Mouse (Mus musculus): ENCODE measurements around the gene Tuba1b. TPM values are rescaled to one million over a fixed set of nuclear protein-coding genes. Genes with fewer than 3 reads are reported as not detected.
"Not testable (repeated sequence)": the region's sequence is repeated elsewhere in the genome, so short reads cannot be mapped to it uniquely, and the experiment has no call there.

The Tuba1b gene
- 1,062 and 1,121 TPM in 2 replicates for polyA plus RNA-seq (2015; fragmentation: Nextera tagmentation; extraction: Ambion mirVana)

DNA sequence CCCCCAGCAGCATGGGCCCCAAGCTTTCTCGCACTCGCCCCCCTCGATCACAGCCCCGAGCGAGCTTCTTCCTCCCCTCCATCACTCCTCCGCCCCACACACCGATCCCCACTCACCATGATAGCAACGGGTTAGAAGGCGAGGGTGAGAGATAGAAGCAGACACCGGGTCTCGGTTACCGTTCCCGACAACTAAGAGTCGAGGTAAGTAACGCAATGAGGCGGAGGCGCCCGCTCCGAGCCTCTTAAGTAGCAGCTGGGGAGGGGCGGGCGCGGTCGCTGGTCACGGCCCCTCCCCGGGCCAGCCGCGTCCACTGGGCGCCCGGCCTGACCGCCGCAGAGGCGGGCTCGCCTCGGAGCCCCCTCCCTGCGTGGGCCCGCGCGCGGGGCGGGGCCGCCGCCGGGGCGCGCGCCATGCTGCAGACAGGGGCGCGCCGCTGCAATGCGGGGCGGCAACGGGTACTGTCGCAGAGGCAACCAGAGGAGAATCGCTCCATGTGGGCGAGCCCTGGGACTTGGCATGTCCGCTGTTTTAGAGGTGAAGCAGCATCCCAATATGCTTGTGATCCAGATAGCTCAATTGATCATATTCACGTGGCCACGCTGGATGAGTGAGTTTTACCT is at the start of gene Tuba1b:
Gene Tuba1b (minus strand): TSS at position 349 of the 623 bp plus-strand sequence.
- 0% methylated on average over 58 of the region's 58 CpGs for WGBS
- H3K27ac ChIP-seq (replicated peaks), result peak within 1 kb of the TSS; percentile 97

DNA sequence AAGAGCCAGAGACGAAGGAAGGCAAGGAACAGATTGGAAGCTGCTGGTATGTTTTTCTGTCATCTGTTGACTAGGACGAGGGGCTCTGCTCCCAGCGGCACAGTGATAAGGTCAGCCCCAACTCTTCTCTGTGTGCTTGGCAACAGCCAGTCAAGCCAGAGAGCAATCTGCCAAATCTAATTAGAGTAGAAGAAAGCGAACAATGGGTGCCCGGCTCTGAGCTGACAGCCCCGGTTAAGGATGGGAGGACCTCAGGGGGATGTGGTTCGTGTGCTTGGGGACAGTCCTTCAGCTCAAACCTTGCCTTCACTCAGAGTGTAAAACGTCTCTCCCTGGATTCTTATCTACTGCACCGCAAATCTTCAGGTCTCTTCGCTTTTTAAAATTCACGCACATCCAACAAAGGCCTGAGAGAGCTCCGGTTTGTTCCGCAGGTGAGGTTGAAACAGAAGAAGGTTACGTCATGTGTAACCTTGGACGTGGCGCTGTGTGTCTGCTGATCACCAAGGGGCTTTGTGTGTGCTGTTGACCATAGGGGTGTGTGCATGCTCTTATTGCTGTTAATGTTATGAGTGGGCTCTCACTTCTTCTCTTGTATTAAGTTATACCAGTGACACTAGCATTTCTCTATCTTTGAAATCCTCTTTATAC is 49.2 kb upstream of the Tuba1b start:
- 15% methylated on average over 16 of the region's 16 CpGs for WGBS
- peak overlapping the region; percentile 91 for H3K9ac ChIP-seq
- no peaks in the 10 kb centered on the region for H3K27me3 ChIP-seq
- H3K4me1 ChIP-seq (replicated peaks), result peaks cover 68% of the 10 kb centered on the region
- H3K36me3 ChIP-seq, result no peaks in the 10 kb centered on the region
- H3K4me3 ChIP-seq, result peak overlapping the region; percentile 46
- no peaks in the 10 kb centered on the region for H3K9me3 ChIP-seq
- ATAC-seq (ENCODE audit: low read depth), result peak; percentile 54
- H3K27ac ChIP-seq (replicated peaks), result peak overlapping the region; percentile 99
- H3K4me2 ChIP-seq, result peak overlapping the region; percentile 67

More for the DNA sequence above, at the start of gene Tuba1b:
- no peaks in the 10 kb centered on the region for H3K27me3 ChIP-seq
- peak within 1 kb of the TSS; percentile 93 for H3K9ac ChIP-seq
- peak within 1 kb of the TSS; percentile 62 for H3K4me3 ChIP-seq
- peak within 1 kb of the TSS; percentile 98 for H3K4me2 ChIP-seq
- peaks cover 30% of the 10 kb centered on the region for H3K4me1 ChIP-seq (replicated peaks)
- ATAC-seq (ENCODE audit: low read depth), result peak; percentile 95
- H3K9me3 ChIP-seq, result no peaks in the 10 kb centered on the region
- H3K36me3 ChIP-seq, result peaks cover 11% of the 10 kb centered on the region

DNA sequence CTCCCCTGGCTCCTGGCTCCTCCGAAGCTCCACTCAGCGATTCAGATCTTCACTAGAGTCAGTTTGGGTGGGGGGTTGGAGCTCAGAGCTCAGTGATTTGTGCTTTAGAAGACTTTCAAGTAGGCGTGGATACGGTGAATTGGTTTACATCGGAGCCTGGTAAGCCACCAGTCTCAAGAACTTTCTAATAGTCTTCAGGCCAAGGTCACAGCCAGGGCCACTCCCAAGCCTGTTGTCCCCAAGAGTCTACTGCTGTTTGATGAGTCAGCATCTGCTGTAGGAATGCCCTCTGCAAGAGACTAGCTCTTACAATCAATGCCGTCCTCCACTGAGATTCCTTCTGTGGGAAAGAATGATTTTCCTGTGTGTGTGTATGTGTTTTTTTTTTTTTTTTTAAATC is 47.7 kb upstream of the Tuba1b start:
- peaks cover 68% of the 10 kb centered on the region for H3K4me1 ChIP-seq (replicated peaks)
- no peak for ATAC-seq (ENCODE audit: low read depth)

DNA sequence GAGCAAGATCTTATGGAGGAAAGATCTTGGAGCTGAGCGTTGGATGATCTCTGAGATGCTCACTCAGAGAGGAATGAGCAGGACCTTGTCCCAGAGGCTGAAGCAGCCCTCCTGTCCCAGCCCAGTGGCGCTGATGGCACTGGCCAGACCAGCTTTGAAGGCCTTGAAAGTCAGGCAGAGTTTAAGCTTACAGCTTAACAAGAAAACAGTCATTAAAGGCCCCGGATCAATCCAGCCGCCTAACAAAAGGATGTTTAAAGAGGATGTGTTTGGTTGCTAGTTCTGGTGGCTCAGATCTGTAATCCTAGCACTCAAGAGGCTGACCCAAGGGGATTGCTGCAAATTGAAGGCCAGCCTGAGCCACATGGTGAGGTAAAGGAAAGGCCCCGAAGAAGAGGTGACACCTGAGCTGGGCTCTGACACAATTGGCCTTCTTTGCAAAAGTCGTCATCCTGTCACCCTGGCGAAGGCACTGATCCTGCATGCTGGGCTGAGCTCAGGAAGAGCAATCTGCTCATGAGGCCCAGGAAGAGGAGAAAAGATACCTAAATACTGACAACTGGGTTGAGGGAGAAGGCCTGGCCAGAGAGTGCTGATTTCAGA is 45.7 kb upstream of the Tuba1b start:
- no peaks in the 10 kb centered on the region for H3K36me3 ChIP-seq
- 0 out of 2 replicates have a peak overlapping the region, but pooled peaks have one; percentile 31 for H3K9ac ChIP-seq
- peaks cover 62% of the 10 kb centered on the region for H3K4me1 ChIP-seq (replicated peaks)
- H3K9me3 ChIP-seq, result no peaks in the 10 kb centered on the region
- H3K27me3 ChIP-seq, result no peaks in the 10 kb centered on the region
- no peak overlapping the region for H3K4me3 ChIP-seq
- H3K27ac ChIP-seq (replicated peaks), result peak overlapping the region; percentile 75
- H3K4me2 ChIP-seq, result no peak overlapping the region
- no peak for ATAC-seq (ENCODE audit: low read depth)
- 37% methylated on average over 7 of the region's 7 CpGs for WGBS

More for the DNA sequence above, 47.7 kb upstream of the Tuba1b start:
- 68% methylated on average over 6 of the region's 6 CpGs for WGBS
- H3K9me3 ChIP-seq, result no peaks in the 10 kb centered on the region
- H3K27me3 ChIP-seq, result no peaks in the 10 kb centered on the region
- H3K27ac ChIP-seq (replicated peaks), result peak overlapping the region; percentile 99; the same call in 1 of the 2 replicates
- H3K36me3 ChIP-seq, result no peaks in the 10 kb centered on the region
- no peak overlapping the region for H3K4me3 ChIP-seq
- peak overlapping the region; percentile 4; the same call in 1 of the 2 replicates for H3K9ac ChIP-seq
- H3K4me2 ChIP-seq, result no peak overlapping the region

DNA sequence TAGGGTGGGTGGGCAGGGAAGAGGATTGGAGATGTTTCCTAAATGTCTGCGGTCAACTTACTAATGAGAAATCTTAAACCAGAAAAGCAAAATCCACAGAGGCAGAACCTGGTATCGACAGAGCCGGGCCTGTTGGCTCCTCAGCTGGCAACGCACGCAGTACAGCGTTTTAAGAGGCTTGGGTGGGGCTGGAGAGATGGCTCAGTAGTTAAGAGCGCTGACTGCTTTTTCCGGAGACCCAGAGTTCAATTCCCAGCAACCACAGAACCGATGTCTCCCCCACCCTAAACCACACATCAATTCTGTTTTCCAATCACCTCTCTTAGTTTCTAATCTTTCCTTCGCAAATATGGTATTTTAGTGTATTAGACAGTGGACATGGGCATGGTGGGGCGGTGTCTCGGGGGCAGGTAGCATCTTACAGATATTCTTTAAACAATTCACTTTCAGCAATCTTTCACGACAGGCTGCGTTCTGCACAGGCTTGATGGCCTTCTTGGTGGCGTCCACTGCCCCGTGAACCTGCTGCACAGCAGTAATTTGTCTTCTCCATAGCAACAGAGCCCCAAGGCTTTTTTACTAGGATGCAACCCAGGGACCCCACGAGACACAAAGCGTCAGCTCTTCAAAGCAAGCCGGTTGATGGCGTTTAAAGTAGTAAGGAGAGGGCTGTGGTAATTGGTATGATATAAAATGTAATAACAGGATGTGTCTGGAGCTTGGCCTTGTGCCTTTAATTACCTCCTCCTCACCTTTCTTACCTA is 44.2 kb upstream of the Tuba1b start:
- no peaks in the 10 kb centered on the region for H3K36me3 ChIP-seq
- peak overlapping the region; percentile 93 for H3K27ac ChIP-seq (replicated peaks)
- peak overlapping the region; percentile 52 for H3K4me2 ChIP-seq
- peaks cover 64% of the 10 kb centered on the region for H3K4me1 ChIP-seq (replicated peaks)
- H3K4me3 ChIP-seq, result peak overlapping the region; percentile 24
- peak overlapping the region; percentile 64 for H3K9ac ChIP-seq
- ATAC-seq (ENCODE audit: low read depth), result no peak
- H3K27me3 ChIP-seq, result no peaks in the 10 kb centered on the region
- WGBS, result 33% methylated on average over 20 of the region's 20 CpGs
- no peaks in the 10 kb centered on the region for H3K9me3 ChIP-seq

DNA sequence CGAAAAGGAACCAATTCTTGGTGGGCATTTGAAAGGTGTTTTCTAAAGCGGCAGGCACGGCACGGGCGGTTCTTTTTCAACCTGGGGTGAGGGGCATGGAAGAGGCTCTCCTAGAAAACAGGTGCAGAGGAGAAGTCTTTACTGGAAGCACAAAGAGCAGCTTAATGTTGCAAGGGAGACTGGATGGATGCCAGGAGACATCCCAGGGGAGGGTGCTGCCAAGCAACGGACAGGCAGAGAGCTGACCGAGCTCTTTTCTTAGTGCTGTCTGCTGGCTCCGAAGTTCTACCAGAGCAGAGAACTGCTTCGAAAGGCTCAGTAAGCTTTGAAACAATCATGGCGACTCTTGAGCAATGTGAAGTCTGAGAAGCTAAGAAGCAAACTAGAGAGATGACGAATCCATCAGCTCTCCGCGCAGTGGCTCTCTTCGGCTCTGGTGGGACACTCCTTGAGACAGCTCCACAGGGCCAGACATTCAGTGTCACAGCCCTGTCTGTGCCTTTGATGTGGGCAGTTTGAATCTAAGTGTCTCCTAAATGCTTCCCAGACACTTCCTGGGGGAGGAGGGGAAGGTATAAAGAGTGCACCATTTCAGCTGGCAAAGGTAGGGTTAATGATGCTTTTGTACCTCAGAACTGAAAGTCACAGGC is 43.5 kb upstream of the Tuba1b start:
- H3K4me3 ChIP-seq, result peak overlapping the region; percentile 24
- WGBS, result 33% methylated on average over 14 of the region's 14 CpGs
- H3K4me1 ChIP-seq (replicated peaks), result peaks cover 64% of the 10 kb centered on the region
- peak overlapping the region; percentile 64 for H3K9ac ChIP-seq
- H3K36me3 ChIP-seq, result no peaks in the 10 kb centered on the region
- no peaks in the 10 kb centered on the region for H3K27me3 ChIP-seq
- peak overlapping the region; percentile 93 for H3K27ac ChIP-seq (replicated peaks)
- H3K4me2 ChIP-seq, result peak overlapping the region; percentile 52
- ATAC-seq (ENCODE audit: low read depth), result peak; percentile 74
- H3K9me3 ChIP-seq, result no peaks in the 10 kb centered on the region

DNA sequence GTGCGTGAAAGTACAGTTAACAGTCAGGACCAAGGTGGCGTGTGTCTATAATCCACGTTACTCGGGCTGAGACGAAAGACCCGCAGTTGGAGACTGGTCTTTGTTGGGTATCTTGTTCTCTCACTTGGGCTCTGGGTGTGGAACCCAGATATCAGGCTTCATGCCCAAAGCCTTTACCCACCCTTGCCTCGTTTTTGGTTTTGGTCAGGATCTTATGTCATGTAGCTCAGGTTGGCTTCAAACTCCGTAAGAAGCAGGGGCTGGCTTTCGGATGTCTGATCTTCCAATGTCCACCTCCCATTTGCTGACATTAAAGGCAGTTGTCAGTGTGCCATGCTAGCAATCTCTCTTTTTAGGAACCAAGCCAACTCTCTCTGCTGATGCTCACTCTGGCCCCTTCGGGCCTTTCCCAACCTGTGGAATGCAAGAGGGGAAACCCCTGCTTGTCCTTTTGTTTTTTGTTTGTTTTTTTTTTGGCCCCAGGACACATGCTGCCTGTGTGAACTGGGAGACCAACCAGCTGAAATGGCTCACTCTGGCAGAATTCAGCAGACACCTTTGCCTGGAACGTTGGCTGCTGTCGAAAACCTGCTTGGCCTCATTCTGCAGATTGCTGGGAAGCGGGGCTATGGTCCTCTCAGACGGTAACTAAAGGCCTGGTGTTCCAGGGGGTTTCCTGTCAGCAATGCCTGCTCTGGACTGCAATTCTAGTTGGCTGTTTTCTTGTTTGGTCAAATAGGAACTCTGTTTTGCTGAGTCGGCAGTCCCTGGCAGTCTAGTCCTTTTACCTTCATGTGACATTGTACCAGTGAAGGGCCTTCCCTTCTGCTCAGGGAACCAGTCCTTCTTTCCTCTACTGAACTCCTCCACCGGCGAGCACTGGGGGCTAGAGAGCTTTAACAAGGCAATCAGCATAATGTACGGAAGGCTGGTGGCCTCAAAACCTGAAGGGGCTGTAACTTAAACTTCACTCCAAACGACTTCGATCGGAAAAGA is 42.7 kb upstream of the Tuba1b start:
- H3K9me3 ChIP-seq, result no peaks in the 10 kb centered on the region
- H3K4me1 ChIP-seq (replicated peaks), result peaks cover 64% of the 10 kb centered on the region
- peak overlapping the region; percentile 93 for H3K27ac ChIP-seq (replicated peaks)
- 58% methylated on average over 21 of the region's 21 CpGs for WGBS
- peak overlapping the region; percentile 64 for H3K9ac ChIP-seq
- no peaks in the 10 kb centered on the region for H3K27me3 ChIP-seq
- peak overlapping the region; percentile 52 for H3K4me2 ChIP-seq
- H3K4me3 ChIP-seq, result peak overlapping the region; percentile 24; the same call in 1 of the 2 replicates
- ATAC-seq (ENCODE audit: low read depth), result no peak
- no peaks in the 10 kb centered on the region for H3K36me3 ChIP-seq

DNA sequence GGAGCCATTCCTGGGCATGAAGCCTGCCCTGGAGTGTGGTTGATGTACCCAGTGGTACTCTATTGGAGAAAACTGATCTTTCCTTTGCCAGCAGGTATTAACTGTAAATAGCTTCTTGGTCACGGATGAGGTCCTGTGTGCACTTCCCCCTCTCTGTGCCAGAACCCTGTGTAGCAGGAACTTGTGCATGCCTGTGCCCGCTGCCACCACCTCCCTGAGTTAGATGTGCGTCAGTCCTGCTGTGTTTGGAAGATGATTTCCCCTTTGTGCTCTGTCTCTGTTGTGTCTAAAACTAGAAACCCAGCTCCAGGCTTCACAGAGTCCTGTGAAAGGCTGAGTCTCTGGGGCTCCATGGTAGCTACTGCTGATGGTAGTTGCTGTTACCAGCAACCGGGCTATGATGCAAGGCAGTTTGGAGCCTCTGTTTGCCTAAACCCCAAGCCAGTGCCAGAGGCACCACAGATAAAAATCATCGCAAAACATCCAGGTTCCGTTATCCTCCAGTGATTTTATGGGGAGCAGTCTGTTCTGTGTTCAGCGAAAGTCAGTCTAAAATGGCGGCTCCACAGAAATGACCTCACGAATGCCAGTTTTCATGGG is 38.8 kb upstream of the Tuba1b start:
- peak overlapping the region; percentile 98 for H3K27ac ChIP-seq (replicated peaks)
- WGBS, result 58% methylated on average over 9 of the region's 9 CpGs
- H3K27me3 ChIP-seq, result no peaks in the 10 kb centered on the region
- peaks cover 77% of the 10 kb centered on the region for H3K4me1 ChIP-seq (replicated peaks)
- no peaks in the 10 kb centered on the region for H3K36me3 ChIP-seq
- H3K9me3 ChIP-seq, result no peaks in the 10 kb centered on the region
- no peak for ATAC-seq (ENCODE audit: low read depth)
- H3K9ac ChIP-seq, result peak overlapping the region; percentile 43
- H3K4me3 ChIP-seq, result no peak overlapping the region
- peak overlapping the region; percentile 31 for H3K4me2 ChIP-seq

DNA sequence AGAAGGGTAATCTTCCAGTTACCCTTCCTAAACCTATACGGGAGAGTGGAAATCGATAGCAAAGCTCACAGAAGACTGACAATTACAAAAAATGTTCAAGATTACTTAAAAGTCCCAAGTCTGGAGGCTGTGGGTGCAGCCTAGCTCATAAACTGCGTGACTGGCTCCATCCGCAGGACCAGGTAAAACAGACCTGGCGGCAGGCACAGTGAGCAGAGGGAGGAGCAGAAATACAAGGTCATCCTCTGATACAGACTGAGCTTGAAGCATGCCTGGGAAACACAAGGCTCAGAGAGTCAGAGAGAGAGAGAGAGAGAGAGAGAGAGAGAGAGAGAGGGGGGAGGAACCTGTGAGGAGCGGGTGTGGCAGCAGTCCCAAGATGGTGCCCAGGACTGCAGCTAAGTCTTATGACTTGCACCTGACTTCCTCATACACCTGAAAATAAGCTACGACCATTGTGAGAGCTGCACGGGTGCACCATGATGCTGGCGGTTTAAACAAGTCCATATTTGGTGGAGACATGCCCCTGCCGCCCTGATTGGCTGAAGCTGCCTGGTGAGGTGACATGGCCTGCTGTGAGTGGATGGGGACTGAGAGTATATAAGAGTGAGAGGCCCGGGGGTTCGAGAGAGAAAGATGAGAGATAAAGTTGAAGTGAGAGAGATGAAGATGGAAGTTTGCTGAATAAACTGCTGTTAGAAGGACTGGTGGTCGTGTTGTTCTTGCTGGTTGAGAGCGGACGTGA is 37.4 kb upstream of the Tuba1b start:
- peak overlapping the region; percentile 66 for H3K9ac ChIP-seq
- peak overlapping the region; percentile 18 for H3K4me3 ChIP-seq
- ATAC-seq (ENCODE audit: low read depth), result peak; percentile 20; the same call in 1 of the 2 replicates
- peak overlapping the region; percentile 52 for H3K4me2 ChIP-seq
- H3K27ac ChIP-seq (replicated peaks), result peak overlapping the region; percentile 98
- H3K27me3 ChIP-seq, H3K9me3 ChIP-seq, H3K36me3 ChIP-seq: not testable (repeated sequence)
- H3K4me1 ChIP-seq (replicated peaks), result peaks cover 66% of the 10 kb centered on the region
- WGBS, result 51% methylated on average over 15 of the region's 15 CpGs

DNA sequence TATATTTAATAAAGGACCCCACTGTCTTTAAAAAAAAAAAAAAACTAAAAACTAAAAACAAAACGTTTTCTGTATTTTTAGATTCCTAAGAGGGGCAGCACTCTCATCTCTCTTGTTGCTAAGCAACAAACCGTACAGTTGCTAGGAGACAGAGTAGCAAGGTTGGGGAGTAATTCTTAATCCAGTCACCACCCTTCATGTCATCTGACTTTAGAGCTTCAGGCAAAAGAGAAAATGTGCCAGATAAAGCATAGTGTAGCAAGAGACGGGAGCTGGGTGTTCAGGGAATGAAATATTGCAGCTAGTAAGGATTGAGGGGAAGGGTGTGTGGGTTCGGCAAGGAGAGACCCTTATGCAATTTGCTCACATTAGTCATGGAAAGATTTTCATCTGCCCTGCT is 36.7 kb upstream of the Tuba1b start:
- Histone ChIP-seq H3K4me2 (peak overlapping the region; percentile 52), H3K27ac (replicated peaks) (peak overlapping the region; percentile 98), H3K9me3 (no peaks in the 10 kb centered on the region), H3K9ac (peak overlapping the region; percentile 66), H3K27me3 (no peaks in the 10 kb centered on the region), H3K36me3 (no peaks in the 10 kb centered on the region), H3K4me1 (replicated peaks) (peaks cover 62% of the 10 kb centered on the region), H3K4me3 (peak overlapping the region; percentile 18)
- peak; percentile 57 for ATAC-seq (ENCODE audit: low read depth)
- WGBS, result 13% methylated on average over 4 of the region's 4 CpGs
